Mouse (Mus musculus): ENCODE measurements at regions not wholly inside any gene's neighbourhood (a gene's known extent, or its start where the extent isn't known, plus 50 kb on each side); places are given as distances from the start of the nearest gene placed in this dataset.

- DNase-seq (ENCODE audit: low spot score in 2 of 2), result no peak
Observed at GRCm38 (mm10) chr1:64200387-64201023, 78.4 kb upstream of the Klf7 start.

GRCm38 (mm10) chr1:64198781-64199180 lies 76.7 kb upstream of the Klf7 start:
- DNase-seq (ENCODE audit: low spot score in 2 of 2), result no peak

- no peak for DNase-seq (ENCODE audit: low spot score in 2 of 2)
Observed at GRCm38 (mm10) chr1:64198322-64198721, 76.2 kb upstream of the Klf7 start.

DNA sequence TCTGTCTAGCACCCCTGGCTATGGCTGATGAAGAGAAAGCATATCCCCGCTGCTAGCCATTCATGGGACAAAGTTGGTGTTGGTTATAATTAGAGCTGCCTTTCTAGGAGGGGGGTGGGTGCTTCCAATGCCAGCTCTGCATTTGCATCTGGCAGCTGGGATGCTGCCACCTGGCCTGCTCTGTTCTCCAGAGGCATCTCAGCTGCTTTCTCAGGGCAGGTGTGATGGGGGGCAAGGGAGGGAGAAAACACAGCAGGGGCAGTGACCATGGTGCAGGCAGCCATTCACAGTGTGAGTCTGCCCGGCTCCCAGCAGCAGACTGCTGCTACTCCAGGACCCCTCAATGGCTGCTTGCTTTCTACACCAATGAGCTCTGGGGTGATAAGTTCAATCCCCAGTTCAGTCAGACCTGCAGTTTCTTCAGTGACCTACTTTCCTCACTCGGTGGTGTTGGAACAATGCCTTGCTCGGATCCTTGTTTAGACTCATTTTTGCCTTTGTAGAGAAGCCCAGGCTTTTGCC lies 73.9 kb upstream of the Klf7 start:
- DNase-seq (ENCODE audit: low spot score in 2 of 2), result no peak

GRCm38 (mm10) chr1:64195294-64195693 lies 73.2 kb upstream of the Klf7 start:
- DNase-seq (ENCODE audit: low spot score in 2 of 2), result no peak

DNA sequence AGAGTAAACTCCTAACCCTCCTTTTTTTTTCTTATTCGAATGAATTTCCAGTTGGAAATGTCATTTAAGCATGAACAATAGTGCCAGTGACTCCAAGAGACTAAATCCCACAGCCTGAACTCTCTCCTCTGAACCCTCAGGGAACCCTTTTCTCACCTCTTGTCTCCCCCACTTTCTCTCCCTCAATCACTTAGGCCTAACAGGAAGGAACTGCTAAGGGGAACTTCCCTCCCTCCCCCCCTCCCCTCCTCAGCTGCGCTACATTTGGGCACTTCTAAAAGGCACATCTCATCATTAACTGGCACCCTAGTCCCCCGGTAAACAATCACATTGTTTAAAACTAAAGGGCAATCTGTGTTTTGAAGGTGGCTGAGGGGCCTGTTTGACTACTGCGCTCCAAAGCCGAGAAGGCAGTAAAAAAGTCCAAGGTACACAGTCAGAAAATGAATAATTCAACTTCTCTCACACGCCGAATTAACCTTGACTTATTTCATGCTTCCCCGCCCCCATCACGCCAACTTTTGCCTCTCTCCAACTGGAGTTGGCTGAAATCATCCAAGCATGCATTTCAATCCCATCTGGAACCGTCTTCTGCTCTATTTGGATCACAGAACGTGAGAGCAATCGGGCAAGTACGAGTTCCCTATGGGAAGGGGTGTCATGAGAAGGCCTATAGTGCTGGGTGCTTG lies 71.2 kb upstream of the Klf7 start:
- no peak for DNase-seq (ENCODE audit: low spot score in 2 of 2)

GRCm38 (mm10) chr1:64192736-64193135 lies 70.7 kb upstream of the Klf7 start:
- no peak for DNase-seq (ENCODE audit: low spot score in 2 of 2)

DNA sequence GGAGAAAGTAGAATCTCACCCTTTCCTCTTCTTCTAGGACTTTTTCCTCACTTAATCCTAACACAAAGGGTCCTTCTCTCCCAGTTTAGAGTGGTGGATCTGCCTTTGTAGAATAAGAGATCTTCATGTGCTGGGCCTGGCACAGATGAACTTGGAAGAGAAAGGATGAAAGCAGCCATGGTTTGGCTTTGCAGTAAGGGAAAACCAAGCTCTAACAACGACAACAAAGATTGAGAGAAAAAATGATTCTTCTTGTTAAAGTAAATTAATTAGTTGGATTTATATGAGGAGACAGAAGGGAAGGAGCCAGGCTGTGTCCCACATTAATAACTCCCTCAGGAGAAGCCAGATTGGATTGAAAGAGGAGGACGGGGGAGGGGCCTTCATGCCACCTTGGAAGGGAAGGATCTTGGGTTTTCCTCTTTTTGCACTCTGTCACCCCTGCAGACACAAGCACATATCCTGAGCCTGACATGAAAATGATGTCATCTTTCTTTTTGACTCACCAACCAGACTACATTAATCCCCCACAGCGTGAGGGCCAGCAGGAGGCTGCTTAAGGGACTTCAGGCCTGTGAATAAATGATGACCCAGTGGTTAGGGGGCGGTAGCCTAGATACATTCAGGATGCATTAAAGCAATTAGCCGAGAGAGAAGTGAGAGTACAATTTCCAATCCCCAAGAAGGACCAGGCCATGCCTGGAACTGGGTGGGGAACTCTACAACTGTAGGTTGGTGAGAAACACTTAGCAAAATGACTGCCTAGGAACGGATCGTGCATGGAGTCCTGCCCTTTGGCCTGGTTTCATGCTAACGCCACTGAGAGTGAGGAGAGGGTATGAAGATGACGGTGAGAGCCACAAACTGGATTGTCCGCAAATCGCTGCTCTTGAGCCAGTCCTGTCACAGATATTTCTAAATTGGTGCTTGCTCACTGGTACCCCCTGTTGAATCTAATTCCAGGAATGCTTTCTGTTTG lies 69.4 kb upstream of the Klf7 start:
- DNase-seq (ENCODE audit: low spot score in 2 of 2), result no peak

DNA sequence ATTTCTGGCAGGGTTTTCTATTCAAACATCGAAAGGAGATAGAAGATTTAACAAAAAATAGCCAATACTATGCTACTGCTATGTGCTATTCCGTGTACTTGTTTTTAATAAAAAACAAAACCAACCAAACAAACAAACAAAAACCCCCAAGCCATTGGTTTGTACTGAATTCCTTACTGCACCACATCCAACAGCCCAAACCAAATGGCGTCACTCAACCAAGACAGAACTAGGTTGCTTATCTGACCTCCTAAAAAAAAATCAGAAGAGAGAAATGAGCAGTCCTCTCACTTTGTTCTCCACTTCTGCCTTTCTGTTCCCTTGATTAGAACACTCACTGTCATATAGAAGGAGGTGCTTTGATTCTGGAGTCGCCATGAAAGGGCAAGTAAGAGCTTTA lies 68.6 kb upstream of the Klf7 start:
- DNase-seq (ENCODE audit: low spot score in 2 of 2), result no peak

- DNase-seq (ENCODE audit: low spot score in 2 of 2), result no peak
Observed at GRCm38 (mm10) chr1:64190097-64190496, 68.0 kb upstream of the Klf7 start.

- DNase-seq (ENCODE audit: low spot score in 2 of 2), result no peak
Observed at GRCm38 (mm10) chr1:64189471-64189870, 67.4 kb upstream of the Klf7 start.

GRCm38 (mm10) chr1:64187796-64188513 lies 65.9 kb upstream of the Klf7 start:
- DNase-seq (ENCODE audit: low spot score in 2 of 2), result no peak

- no peak for DNase-seq (ENCODE audit: low spot score in 2 of 2)
Observed at GRCm38 (mm10) chr1:64173708-64174107, 51.6 kb upstream of the Klf7 start.

GRCm38 (mm10) chr1:64172122-64172521 lies 50.0 kb upstream of the Klf7 start:
- no peak for DNase-seq (ENCODE audit: low spot score in 2 of 2)

Measured in frontal cortex, postnatal 25 days (tissue).